Mouse (Mus musculus): Measurements from ENCODE around the gene Tnpo3. TPM values are rescaled to one million over a fixed set of nuclear protein-coding genes. Genes with fewer than 3 reads are reported as not detected.

Gene Tnpo3
- polyA plus RNA-seq, 1 experiment from 2014 or later, result 116 TPM

GRCm38 (mm10) chr6:29505493-29505892 lies 104.2 kb downstream of the Tnpo3 start:
- no peak overlapping the region for H3K4me2 ChIP-seq (ENCODE audit: low read length)
- H3K27me3 ChIP-seq (replicated peaks; ENCODE audit: control insufficient read depth, insufficient read depth, low read length), result peaks cover 15% of the 10 kb centered on the region
- H3K27ac ChIP-seq (ENCODE audit: low read length), result no peak overlapping the region
- H3K9ac ChIP-seq (replicated peaks; ENCODE audit: low read depth, low read length), result no peak overlapping the region
- 91% methylated on average over 5 of the region's 5 CpGs for WGBS
- no peak overlapping the region for H3K4me3 ChIP-seq (replicated peaks; ENCODE audit: low read length)
- H3K4me1 ChIP-seq (replicated peaks; ENCODE audit: control insufficient read depth, insufficient read depth, low read length), result peaks cover 3% of the 10 kb centered on the region; the same call in 1 of the 2 replicates
- H3K9me3 ChIP-seq (ENCODE audit: control insufficient read depth, low read length), result no peaks in the 10 kb centered on the region
- no peak for ATAC-seq
- H3K36me3 ChIP-seq (ENCODE audit: control insufficient read depth, insufficient read depth), result no peaks in the 10 kb centered on the region

- Histone ChIP-seq H3K9ac (replicated peaks; ENCODE audit: low read depth, low read length) (no peak overlapping the region), H3K4me2 (ENCODE audit: low read length) (no peak overlapping the region), H3K4me1 (replicated peaks; ENCODE audit: control insufficient read depth, insufficient read depth, low read length) (no peaks in the 10 kb centered on the region), H3K9me3 (ENCODE audit: control insufficient read depth, low read length) (no peaks in the 10 kb centered on the region), H3K27me3 (replicated peaks; ENCODE audit: control insufficient read depth, insufficient read depth, low read length) (peaks cover 17% of the 10 kb centered on the region), H3K27ac (ENCODE audit: low read length) (no peak overlapping the region), H3K4me3 (replicated peaks; ENCODE audit: low read length) (no peak overlapping the region), H3K36me3 (ENCODE audit: control insufficient read depth, insufficient read depth) (no peaks in the 10 kb centered on the region)
- WGBS, result 100% methylated on average over 1 of the region's 1 CpGs
- ATAC-seq, result no peak
Measured at GRCm38 (mm10) chr6:29501599-29501998, 108.1 kb downstream of the Tnpo3 start.

- H3K4me1 ChIP-seq (replicated peaks; ENCODE audit: control insufficient read depth, insufficient read depth, low read length), result no peaks in the 10 kb centered on the region
- no peak for ATAC-seq
- no peak overlapping the region for H3K9ac ChIP-seq (replicated peaks; ENCODE audit: low read depth, low read length)
- H3K36me3 ChIP-seq (ENCODE audit: control insufficient read depth, insufficient read depth), result no peaks in the 10 kb centered on the region
- no peak overlapping the region for H3K4me2 ChIP-seq (ENCODE audit: low read length)
- H3K4me3 ChIP-seq (replicated peaks; ENCODE audit: low read length), result no peak overlapping the region
- H3K27ac ChIP-seq (ENCODE audit: low read length), result no peak overlapping the region
- H3K27me3 ChIP-seq (replicated peaks; ENCODE audit: control insufficient read depth, insufficient read depth, low read length), result peaks cover 20% of the 10 kb centered on the region
- H3K9me3 ChIP-seq (ENCODE audit: control insufficient read depth, low read length), result no peaks in the 10 kb centered on the region
- WGBS, result 87% methylated on average over 6 of the region's 6 CpGs
Measured at GRCm38 (mm10) chr6:29500810-29501209, 108.9 kb downstream of the Tnpo3 start.

GRCm38 (mm10) chr6:29500177-29500576 lies 109.5 kb downstream of the Tnpo3 start:
- Histone ChIP-seq H3K4me3 (replicated peaks; ENCODE audit: low read length) (no peak overlapping the region), H3K4me1 (replicated peaks; ENCODE audit: control insufficient read depth, insufficient read depth, low read length) (no peaks in the 10 kb centered on the region), H3K27me3 (replicated peaks; ENCODE audit: control insufficient read depth, insufficient read depth, low read length) (peaks cover 27% of the 10 kb centered on the region), H3K36me3 (ENCODE audit: control insufficient read depth, insufficient read depth) (no peaks in the 10 kb centered on the region), H3K9me3 (ENCODE audit: control insufficient read depth, low read length) (no peaks in the 10 kb centered on the region), H3K9ac (replicated peaks; ENCODE audit: low read depth, low read length) (no peak overlapping the region), H3K4me2 (ENCODE audit: low read length) (no peak overlapping the region), H3K27ac (ENCODE audit: low read length) (no peak overlapping the region)
- ATAC-seq, result no peak
- WGBS, result 95% methylated on average over 7 of the region's 7 CpGs

DNA sequence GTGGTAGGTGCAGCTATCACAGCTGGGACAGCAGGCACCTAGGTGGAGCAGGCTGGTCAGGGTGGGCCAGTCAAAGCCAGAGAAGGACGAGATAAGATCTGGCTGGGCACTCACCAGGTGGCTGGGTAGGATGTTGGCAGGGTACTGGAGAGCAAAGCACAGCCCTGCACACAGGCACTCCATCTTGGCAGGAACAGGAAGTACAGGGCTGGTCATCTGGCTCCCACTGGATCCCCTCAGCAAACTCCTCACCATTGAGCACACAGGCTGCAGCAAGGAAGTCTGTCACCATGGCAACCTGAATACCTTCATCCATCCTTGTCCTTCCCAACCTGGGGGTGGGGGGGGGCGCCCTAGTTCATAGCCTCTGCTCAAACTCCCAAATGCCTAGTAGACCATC lies 111.9 kb downstream of the Tnpo3 start:
- H3K9me3 ChIP-seq (ENCODE audit: control insufficient read depth, low read length), result no peaks in the 10 kb centered on the region
- no peaks in the 10 kb centered on the region for H3K36me3 ChIP-seq (ENCODE audit: control insufficient read depth, insufficient read depth)
- peaks cover 27% of the 10 kb centered on the region for H3K27me3 ChIP-seq (replicated peaks; ENCODE audit: control insufficient read depth, insufficient read depth, low read length)
- H3K9ac ChIP-seq (replicated peaks; ENCODE audit: low read depth, low read length), result no peak overlapping the region
- H3K4me1 ChIP-seq (replicated peaks; ENCODE audit: control insufficient read depth, insufficient read depth, low read length), result no peaks in the 10 kb centered on the region
- WGBS, result 32% methylated on average over 2 of the region's 2 CpGs
- H3K4me2 ChIP-seq (ENCODE audit: low read length), result no peak overlapping the region
- no peak overlapping the region for H3K27ac ChIP-seq (ENCODE audit: low read length)
- no peak overlapping the region for H3K4me3 ChIP-seq (replicated peaks; ENCODE audit: low read length)
- no peak for ATAC-seq

- no peak for ATAC-seq
- Histone ChIP-seq H3K4me3 (replicated peaks; ENCODE audit: low read length) (no peak overlapping the region), H3K36me3 (ENCODE audit: control insufficient read depth, insufficient read depth) (no peaks in the 10 kb centered on the region), H3K9ac (replicated peaks; ENCODE audit: low read depth, low read length) (no peak overlapping the region), H3K9me3 (ENCODE audit: control insufficient read depth, low read length) (no peaks in the 10 kb centered on the region), H3K4me1 (replicated peaks; ENCODE audit: control insufficient read depth, insufficient read depth, low read length) (no peaks in the 10 kb centered on the region), H3K4me2 (ENCODE audit: low read length) (no peak overlapping the region), H3K27ac (ENCODE audit: low read length) (no peak overlapping the region), H3K27me3 (replicated peaks; ENCODE audit: control insufficient read depth, insufficient read depth, low read length) (peaks cover 27% of the 10 kb centered on the region)
- 13% methylated on average over 25 of the region's 25 CpGs for WGBS
Measured at GRCm38 (mm10) chr6:29496270-29496669, 113.4 kb downstream of the Tnpo3 start.

DNA sequence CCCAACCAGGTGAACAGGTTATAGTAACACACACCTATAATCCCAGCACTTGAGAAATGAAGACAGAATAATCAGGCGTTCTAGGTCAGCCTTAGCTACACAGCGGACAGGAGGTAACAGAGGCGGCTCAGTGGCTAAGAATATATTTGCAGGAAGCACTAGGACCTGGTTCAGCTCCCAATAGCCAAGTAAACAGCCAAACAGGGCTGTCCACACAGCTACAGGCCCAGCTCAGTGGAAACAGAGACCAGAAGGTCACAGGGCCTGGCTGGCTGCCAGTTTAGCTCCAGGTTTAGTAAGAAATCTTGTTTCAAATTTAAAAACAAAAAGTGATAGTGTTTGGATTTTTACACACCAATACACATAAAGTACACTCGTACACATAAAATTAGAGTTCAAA lies 115.6 kb downstream of the Tnpo3 start:
- WGBS, result 88% methylated on average over 4 of the region's 4 CpGs
- no peak overlapping the region for H3K27ac ChIP-seq (ENCODE audit: low read length)
- H3K4me2 ChIP-seq (ENCODE audit: low read length), result no peak overlapping the region
- no peak for ATAC-seq
- no peaks in the 10 kb centered on the region for H3K4me1 ChIP-seq (replicated peaks; ENCODE audit: control insufficient read depth, insufficient read depth, low read length)
- H3K9ac ChIP-seq (replicated peaks; ENCODE audit: low read depth, low read length), result no peak overlapping the region
- H3K27me3 ChIP-seq (replicated peaks; ENCODE audit: control insufficient read depth, insufficient read depth, low read length), result peaks cover 27% of the 10 kb centered on the region
- no peak overlapping the region for H3K4me3 ChIP-seq (replicated peaks; ENCODE audit: low read length)
- no peaks in the 10 kb centered on the region for H3K9me3 ChIP-seq (ENCODE audit: control insufficient read depth, low read length)
- H3K36me3 ChIP-seq (ENCODE audit: control insufficient read depth, insufficient read depth), result no peaks in the 10 kb centered on the region

Other genes with a start within 250 kb of the Tnpo3 start
- gene Opn1sw, start 221.4 kb downstream of the Tnpo3 start, polyA plus RNA-seq (2015; fragmentation: Nextera tagmentation; extraction: Ambion mirVana), result 0.25 and 0.41 TPM in 2 replicates
- gene Ccdc136, start 213.6 kb downstream of the Tnpo3 start, polyA plus RNA-seq (2015; fragmentation: Nextera tagmentation; extraction: Ambion mirVana), result 37.7 and 45.5 TPM in 2 replicates
- gene Flnc, start 176.6 kb downstream of the Tnpo3 start, polyA plus RNA-seq (2015; fragmentation: Nextera tagmentation; extraction: Ambion mirVana), result 2.0 and 2.7 TPM in 2 replicates
- gene Atp6v1f, start 142.2 kb downstream of the Tnpo3 start, polyA plus RNA-seq (2015; fragmentation: Nextera tagmentation; extraction: Ambion mirVana), result 295 and 324 TPM in 2 replicates
- gene Atp6v1fnb, start 138.4 kb downstream of the Tnpo3 start, polyA plus RNA-seq (2015; fragmentation: Nextera tagmentation; extraction: Ambion mirVana), result not detected in 2 replicates
- 15.4 and 17.1 TPM in 2 replicates for gene Kcp, start 101.9 kb downstream of the Tnpo3 start, polyA plus RNA-seq (2015; fragmentation: Nextera tagmentation; extraction: Ambion mirVana)
- gene Irf5, start 83.3 kb downstream of the Tnpo3 start, polyA plus RNA-seq (2015; fragmentation: Nextera tagmentation; extraction: Ambion mirVana), result 1.5 and 2.2 TPM in 2 replicates
- 4.7 and 6.1 TPM in 2 replicates for gene Tspan33, start 84.3 kb upstream of the Tnpo3 start, polyA plus RNA-seq (2015; fragmentation: Nextera tagmentation; extraction: Ambion mirVana)
- 11.5 and 11.7 TPM in 2 replicates for gene Smo, start 125.6 kb upstream of the Tnpo3 start, polyA plus RNA-seq (2015; fragmentation: Nextera tagmentation; extraction: Ambion mirVana)
- 11.2 and 17.0 TPM in 2 replicates for gene Ahcyl2, start 158.1 kb upstream of the Tnpo3 start, polyA plus RNA-seq (2015; fragmentation: Nextera tagmentation; extraction: Ambion mirVana)

Data from forebrain, embryonic 16.5 days (tissue).